Mouse (Mus musculus) testis, adult 2 months (tissue): Measurements from ENCODE around the gene Qrich2.

ENCODE experiments used
- CTCF ChIP-seq: fragments of 200-500 bp; IDR thresholded peaks from 2 replicates; pipeline ENCODE4 v1.5.1; 2012; ENCODE audit warnings: low read depth, mild to moderate bottlenecking, inconsistent platforms, low read length, moderate library complexity; ENCODE audit not compliant: control insufficient read depth, insufficient read depth, insufficient replicate concordance
- POLR2A ChIP-seq: fragments of 200-500 bp; IDR thresholded peaks from 2 replicates; pipeline ENCODE4 v1.6.1; 2012; ENCODE audit warnings: low read depth, mild to moderate bottlenecking, inconsistent platforms, low read length, moderate library complexity; ENCODE audit not compliant: control insufficient read depth

DNA sequence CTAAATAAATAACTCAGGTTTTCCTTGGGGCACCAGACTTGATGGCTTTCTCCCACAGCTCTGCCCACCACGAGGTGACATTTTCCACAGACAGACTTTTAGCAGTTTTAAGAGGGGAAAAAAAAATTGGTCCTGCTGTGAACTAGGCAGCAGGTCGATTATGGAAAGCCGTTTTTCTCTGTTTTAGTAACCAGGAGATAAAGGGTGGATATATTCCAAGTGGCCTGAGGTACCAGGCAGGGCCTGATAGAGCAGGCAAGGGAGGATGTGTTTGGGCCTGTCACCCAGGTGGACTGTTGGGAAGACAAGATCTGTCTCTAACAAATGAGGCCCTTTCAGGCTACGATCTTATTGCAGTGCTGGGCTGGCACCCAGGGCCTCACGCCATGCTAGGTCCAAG, 39.5 kb upstream of the Qrich2 start:
- TF ChIP-seq CTCF (no peak), POLR2A (no peak)
